Mouse (Mus musculus): ENCODE data around the gene Acacb. TPM values are rescaled to one million over a fixed set of nuclear protein-coding genes. Genes with fewer than 3 reads are reported as not detected.

The Acacb gene
- polyA plus RNA-seq, 1 experiment from 2014 or later, result 0.96 TPM

GRCm38 (mm10) chr5:114163117-114163696, 16.9 kb downstream of the Acacb start:
- 80% methylated on average over 6 of the region's 6 CpGs for WGBS
- no peak for ATAC-seq
- Histone ChIP-seq H3K4me1 (no peaks in the 10 kb centered on the region), H3K27me3 (no peaks in the 10 kb centered on the region), H3K4me3 (no peak overlapping the region), H3K27ac (no peak overlapping the region), H3K9me3 (replicated peaks) (no peaks in the 10 kb centered on the region), H3K36me3 (ENCODE audit: poor library complexity, severe bottlenecking) (no peaks in the 10 kb centered on the region), H3K4me2 (no peak overlapping the region), H3K9ac (no peak overlapping the region)

GRCm38 (mm10) chr5:114170345-114170744, 24.0 kb downstream of the Acacb start:
- Histone ChIP-seq H3K4me2 (no peak overlapping the region), H3K9ac (no peak overlapping the region), H3K27me3 (peaks cover 12% of the 10 kb centered on the region; the same call in 1 of the 2 replicates), H3K27ac (no peak overlapping the region), H3K36me3 (ENCODE audit: poor library complexity, severe bottlenecking) (no peaks in the 10 kb centered on the region), H3K9me3 (replicated peaks) (no peaks in the 10 kb centered on the region), H3K4me3 (no peak overlapping the region), H3K4me1 (peaks cover 3% of the 10 kb centered on the region; the same call in 1 of the 2 replicates)
- WGBS, result 87% methylated on average over 7 of the region's 7 CpGs
- no peak for ATAC-seq

DNA sequence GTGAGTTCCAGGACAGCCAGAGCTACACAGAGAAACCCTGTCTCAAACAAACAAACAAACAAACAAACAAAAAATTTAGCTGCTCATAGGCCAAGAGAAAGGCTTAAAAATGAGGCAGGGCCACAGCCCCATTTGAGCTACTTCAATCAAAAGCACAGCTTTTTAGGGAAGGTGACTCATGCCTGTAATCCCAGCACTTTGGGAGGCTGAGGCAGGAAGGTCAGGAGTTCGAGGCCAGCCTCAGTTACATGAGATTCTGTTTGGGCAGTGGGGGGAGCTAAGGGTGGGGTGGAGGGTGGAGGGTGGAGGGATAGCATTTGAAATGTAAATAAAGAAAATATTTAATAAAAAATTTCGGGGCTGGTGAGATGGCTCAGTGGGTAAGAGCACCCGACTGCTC, 26.6 kb downstream of the Acacb start:
- peaks cover 22% of the 10 kb centered on the region; the same call in 1 of the 2 replicates for H3K27me3 ChIP-seq
- no peak overlapping the region for H3K4me2 ChIP-seq
- no peak for ATAC-seq
- H3K36me3 ChIP-seq (ENCODE audit: poor library complexity, severe bottlenecking), result no peaks in the 10 kb centered on the region
- 92% methylated on average over 3 of the region's 3 CpGs for WGBS
- H3K9me3 ChIP-seq (replicated peaks), result no peaks in the 10 kb centered on the region
- no peak overlapping the region for H3K4me3 ChIP-seq
- peaks cover 14% of the 10 kb centered on the region for H3K4me1 ChIP-seq
- no peak overlapping the region for H3K9ac ChIP-seq
- no peak overlapping the region for H3K27ac ChIP-seq

GRCm38 (mm10) chr5:114173458-114173857, 27.1 kb downstream of the Acacb start:
- no peaks in the 10 kb centered on the region for H3K9me3 ChIP-seq (replicated peaks)
- no peak overlapping the region for H3K4me2 ChIP-seq
- H3K36me3 ChIP-seq (ENCODE audit: poor library complexity, severe bottlenecking), result no peaks in the 10 kb centered on the region
- peaks cover 14% of the 10 kb centered on the region for H3K4me1 ChIP-seq
- H3K4me3 ChIP-seq, result no peak overlapping the region
- WGBS, result 79% methylated on average over 7 of the region's 7 CpGs
- peaks cover 22% of the 10 kb centered on the region; the same call in 1 of the 2 replicates for H3K27me3 ChIP-seq
- no peak overlapping the region for H3K27ac ChIP-seq
- H3K9ac ChIP-seq, result no peak overlapping the region
- ATAC-seq, result no peak

- 45% methylated on average over 14 of the region's 16 CpGs for WGBS
- no peak overlapping the region for H3K27ac ChIP-seq
Measured at GRCm38 (mm10) chr5:114173877-114174581, 27.7 kb downstream of the Acacb start.

DNA sequence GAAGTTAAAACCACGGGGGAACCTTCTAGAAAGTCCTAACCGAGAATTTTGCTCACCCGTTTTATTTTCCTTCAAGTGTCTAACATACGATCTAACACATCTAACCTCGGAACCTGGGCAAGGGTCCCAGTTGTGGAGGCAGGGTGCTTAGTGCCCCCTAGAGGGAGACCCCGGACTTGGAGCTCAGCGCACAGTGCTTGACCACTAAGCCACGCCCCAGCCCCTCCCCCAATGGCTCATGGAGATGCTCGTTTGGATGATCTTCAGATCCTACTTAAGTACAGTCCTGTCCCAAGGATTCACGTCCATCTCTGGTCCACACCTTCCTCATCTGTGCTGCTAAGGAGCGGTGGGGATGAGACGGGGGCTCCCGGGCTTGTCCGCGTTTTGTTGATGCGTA, 28.3 kb downstream of the Acacb start:
- no peak overlapping the region for H3K27ac ChIP-seq
- no peak overlapping the region for H3K9ac ChIP-seq
- peak overlapping the region; percentile 18; the same call in 1 of the 2 replicates for H3K4me2 ChIP-seq
- peaks cover 22% of the 10 kb centered on the region; the same call in 1 of the 2 replicates for H3K27me3 ChIP-seq
- no peaks in the 10 kb centered on the region for H3K36me3 ChIP-seq (ENCODE audit: poor library complexity, severe bottlenecking)
- WGBS, result 13% methylated on average over 16 of the region's 16 CpGs
- no peak for ATAC-seq
- H3K9me3 ChIP-seq (replicated peaks), result no peaks in the 10 kb centered on the region
- H3K4me3 ChIP-seq, result no peak overlapping the region
- H3K4me1 ChIP-seq, result peaks cover 14% of the 10 kb centered on the region

More at GRCm38 (mm10) chr5:114173877-114174581, 27.7 kb downstream of the Acacb start:
- Histone ChIP-seq H3K4me1 (peaks cover 14% of the 10 kb centered on the region), H3K4me3 (no peak overlapping the region), H3K9ac (no peak overlapping the region), H3K9me3 (replicated peaks) (no peaks in the 10 kb centered on the region), H3K27me3 (peaks cover 22% of the 10 kb centered on the region; the same call in 1 of the 2 replicates), H3K4me2 (no peak overlapping the region), H3K36me3 (ENCODE audit: poor library complexity, severe bottlenecking) (no peaks in the 10 kb centered on the region)
- ATAC-seq, result no peak

GRCm38 (mm10) chr5:114175596-114176171, 29.3 kb downstream of the Acacb start:
- H3K36me3 ChIP-seq (ENCODE audit: poor library complexity, severe bottlenecking), result no peaks in the 10 kb centered on the region
- peak overlapping the region; percentile 38 for H3K4me3 ChIP-seq
- ATAC-seq, result peak; percentile 71
- WGBS, result 2% methylated on average over 24 of the region's 26 CpGs
- peak overlapping the region; percentile 58 for H3K9ac ChIP-seq
- H3K9me3 ChIP-seq (replicated peaks), result no peaks in the 10 kb centered on the region
- peaks cover 14% of the 10 kb centered on the region for H3K4me1 ChIP-seq
- peak overlapping the region; percentile 66 for H3K4me2 ChIP-seq
- peaks cover 22% of the 10 kb centered on the region; the same call in 1 of the 2 replicates for H3K27me3 ChIP-seq
- H3K27ac ChIP-seq, result no peak overlapping the region

- H3K4me2 ChIP-seq, result peak overlapping the region; percentile 66
- H3K9ac ChIP-seq, result no peak overlapping the region
- peaks cover 14% of the 10 kb centered on the region for H3K4me1 ChIP-seq
- ATAC-seq, result no peak
- H3K27me3 ChIP-seq, result peaks cover 22% of the 10 kb centered on the region; the same call in 1 of the 2 replicates
- no peak overlapping the region for H3K27ac ChIP-seq
- H3K9me3 ChIP-seq (replicated peaks), result no peaks in the 10 kb centered on the region
- H3K4me3 ChIP-seq, result no peak overlapping the region
- no peaks in the 10 kb centered on the region for H3K36me3 ChIP-seq (ENCODE audit: poor library complexity, severe bottlenecking)
- WGBS, result 61% methylated on average over 8 of the region's 8 CpGs
Measured at GRCm38 (mm10) chr5:114176548-114177400, 30.4 kb downstream of the Acacb start.

DNA sequence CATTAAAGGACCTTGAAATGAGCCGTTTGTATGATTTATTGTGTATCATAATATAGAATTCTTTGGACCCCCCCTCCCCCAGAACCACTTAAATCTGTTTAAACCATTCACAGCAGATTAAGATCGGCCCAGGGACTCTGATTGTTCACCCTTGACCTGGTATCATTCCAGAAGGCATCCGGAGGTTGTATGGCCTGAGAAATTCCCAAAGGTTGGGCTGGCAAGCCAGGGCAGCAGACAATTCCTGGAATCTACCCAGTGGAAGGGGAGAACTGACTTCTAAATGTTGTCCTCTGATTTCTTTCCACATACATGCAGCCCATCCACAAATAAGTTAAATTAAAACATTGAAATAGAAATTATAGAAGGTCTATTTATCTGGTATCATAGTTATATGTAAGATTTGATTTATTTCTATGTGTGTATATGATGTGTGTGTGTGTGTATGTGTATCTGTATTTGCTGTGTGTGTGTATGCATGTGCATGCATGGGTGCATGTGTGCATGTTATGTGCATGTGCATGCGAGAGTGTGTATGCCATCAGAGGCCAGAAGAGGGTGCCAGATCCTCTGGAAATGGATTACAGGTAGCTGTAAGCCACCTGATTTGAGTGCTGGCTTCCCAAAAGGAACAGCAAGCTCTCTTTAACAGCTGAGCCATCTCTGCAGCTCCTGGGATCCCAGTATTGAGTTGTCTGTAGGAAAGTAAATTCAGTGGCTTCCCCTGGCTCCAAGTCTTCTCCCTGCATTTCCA, 31.8 kb downstream of the Acacb start:
- no peak overlapping the region for H3K9ac ChIP-seq
- no peak overlapping the region for H3K27ac ChIP-seq
- H3K4me1 ChIP-seq, result peaks cover 14% of the 10 kb centered on the region
- 89% methylated on average over 4 of the region's 4 CpGs for WGBS
- no peaks in the 10 kb centered on the region for H3K9me3 ChIP-seq (replicated peaks)
- peaks cover 22% of the 10 kb centered on the region; the same call in 1 of the 2 replicates for H3K27me3 ChIP-seq
- H3K4me3 ChIP-seq, result no peak overlapping the region
- H3K36me3 ChIP-seq (ENCODE audit: poor library complexity, severe bottlenecking), result no peaks in the 10 kb centered on the region
- no peak overlapping the region for H3K4me2 ChIP-seq
- no peak for ATAC-seq

GRCm38 (mm10) chr5:114179541-114179940, 33.2 kb downstream of the Acacb start:
- Histone ChIP-seq H3K27me3 (peaks cover 18% of the 10 kb centered on the region; the same call in 1 of the 2 replicates), H3K36me3 (ENCODE audit: poor library complexity, severe bottlenecking) (no peaks in the 10 kb centered on the region), H3K9me3 (replicated peaks) (no peaks in the 10 kb centered on the region), H3K4me3 (no peak overlapping the region), H3K27ac (no peak overlapping the region), H3K4me2 (no peak overlapping the region), H3K4me1 (peaks cover 14% of the 10 kb centered on the region), H3K9ac (no peak overlapping the region)
- no peak for ATAC-seq
- WGBS, result 90% methylated on average over 11 of the region's 11 CpGs

- H3K4me2 ChIP-seq, result no peak overlapping the region
- H3K27ac ChIP-seq, result no peak overlapping the region
- no peaks in the 10 kb centered on the region for H3K36me3 ChIP-seq (ENCODE audit: poor library complexity, severe bottlenecking)
- no peak for ATAC-seq
- no peak overlapping the region for H3K9ac ChIP-seq
- no peaks in the 10 kb centered on the region for H3K4me1 ChIP-seq
- no peak overlapping the region for H3K4me3 ChIP-seq
- no peaks in the 10 kb centered on the region for H3K9me3 ChIP-seq (replicated peaks)
- no peaks in the 10 kb centered on the region for H3K27me3 ChIP-seq
- 88% methylated on average over 2 of the region's 2 CpGs for WGBS
Measured at GRCm38 (mm10) chr5:114183493-114183892, 37.2 kb downstream of the Acacb start.

Measured in forebrain, embryonic 13.5 days (tissue).